Mouse (Mus musculus) cerebellum, adult 18-20 months (tissue): Measurements from ENCODE around the gene Bicdl2.

Experiments
- DNase-seq, 2 experiments: peaks; one replicate each; pipeline ENCODE4 v3.0.0; 2021

The Bicdl2 gene

GRCm38 (mm10) chr17:23660117-23660875, at the start of gene Bicdl2:
Gene Bicdl2, plus strand, starts transcription at chr17:23660506.
- DNase-seq = peak; percentile 36 to 66

- DNase-seq = no peak
These were observed 43.2 kb upstream of the Bicdl2 start for GRCm38 (mm10) chr17:23617087-23617486.

GRCm38 (mm10) chr17:23620351-23620750, 40.0 kb upstream of the Bicdl2 start:
- DNase-seq = no peak

GRCm38 (mm10) chr17:23627813-23628212, 32.5 kb upstream of the Bicdl2 start:
- no peak for DNase-seq

- peak; percentile 76 to 80 for DNase-seq
These were observed 29.9 kb upstream of the Bicdl2 start for GRCm38 (mm10) chr17:23630195-23631020.

GRCm38 (mm10) chr17:23631241-23631640, 29.1 kb upstream of the Bicdl2 start:
- DNase-seq = no peak

- DNase-seq = no peak
These were observed 15.5 kb upstream of the Bicdl2 start, which contains the start of gene Mmp25 for GRCm38 (mm10) chr17:23644613-23645495. Gene Mmp25, minus strand, starts transcription at chr17:23645277.

- no peak for DNase-seq
These were observed 14.4 kb upstream of the Bicdl2 start for GRCm38 (mm10) chr17:23645894-23646293.

GRCm38 (mm10) chr17:23651363-23651762, 8.9 kb upstream of the Bicdl2 start:
- no peak for DNase-seq

GRCm38 (mm10) chr17:23653324-23653723, 7.0 kb upstream of the Bicdl2 start:
- DNase-seq = no peak

- DNase-seq = no peak
These were observed 6.3 kb upstream of the Bicdl2 start for GRCm38 (mm10) chr17:23654001-23654400.

GRCm38 (mm10) chr17:23654410-23654809, 5.9 kb upstream of the Bicdl2 start:
- no peak for DNase-seq

GRCm38 (mm10) chr17:23658450-23658849, 1.9 kb upstream of the Bicdl2 start:
- DNase-seq = no peak

- DNase-seq = no peak
These were observed 532 bp downstream of the Bicdl2 start for GRCm38 (mm10) chr17:23660876-23661200.

GRCm38 (mm10) chr17:23661526-23661925, 1.2 kb downstream of the Bicdl2 start:
- no peak for DNase-seq

- no peak for DNase-seq
These were observed 4.3 kb downstream of the Bicdl2 start for GRCm38 (mm10) chr17:23664556-23665021.

GRCm38 (mm10) chr17:23665511-23665910, 5.2 kb downstream of the Bicdl2 start:
- DNase-seq = no peak

GRCm38 (mm10) chr17:23670516-23671074, 10.3 kb downstream of the Bicdl2 start:
- no peak for DNase-seq

GRCm38 (mm10) chr17:23671519-23671918, 11.2 kb downstream of the Bicdl2 start:
- no peak for DNase-seq

- no peak for DNase-seq
These were observed 12.5 kb downstream of the Bicdl2 start for GRCm38 (mm10) chr17:23672761-23673160.

GRCm38 (mm10) chr17:23673424-23674073, 13.2 kb downstream of the Bicdl2 start, which contains the start of the genes Hcfc1r1 and Thoc6:
Gene Hcfc1r1, plus strand, starts transcription at chr17:23673596.
Gene Thoc6, minus strand, starts transcription at chr17:23673882.
- DNase-seq = peak; percentile 95 to 97
